Mouse (Mus musculus) thymus, adult 2 months (tissue): Measurements from ENCODE around the gene Pax3.

Experiments
- CTCF ChIP-seq: fragments of 200-500 bp; IDR thresholded peaks from 2 replicates; pipeline ENCODE4 v1.5.1; 2012; ENCODE audit warnings: mild to moderate bottlenecking, control low read depth, low read length, moderate library complexity, borderline replicate concordance; ENCODE audit not compliant: control insufficient read depth, poor library complexity, insufficient read depth; ENCODE audit errors: extremely low read depth
- POLR2A ChIP-seq: fragments of 200-500 bp; IDR thresholded peaks from 2 replicates; pipeline ENCODE4 v1.6.1; 2012; ENCODE audit warnings: mild to moderate bottlenecking, low read length, control low read depth, moderate library complexity; ENCODE audit not compliant: control insufficient read depth, poor library complexity, insufficient read depth; ENCODE audit errors: extremely low read depth

DNA sequence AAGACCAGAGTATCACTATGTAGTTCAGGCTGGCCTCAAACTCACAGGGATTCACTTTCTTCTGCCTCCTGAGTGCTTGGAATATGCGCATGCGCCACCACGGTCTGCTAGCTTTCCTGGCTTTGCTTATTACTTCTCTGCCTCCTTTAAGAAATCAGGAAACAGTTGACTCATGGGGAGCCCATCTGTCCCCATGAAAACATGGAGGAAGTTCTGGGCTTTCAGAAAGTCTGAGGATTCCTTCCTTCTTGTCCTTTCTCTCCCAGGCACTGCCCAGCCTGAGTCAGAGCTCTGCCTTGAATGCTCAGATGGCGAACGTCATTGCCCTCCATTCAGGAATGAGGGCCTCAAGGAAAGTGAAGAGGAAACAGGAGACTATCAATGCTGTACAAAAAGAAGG lies 31.8 kb upstream of the Pax3 start:
- TF ChIP-seq POLR2A (no peak), CTCF (no peak)
